Mouse (Mus musculus): ENCODE measurements around the gene Slc2a4.

DNA sequence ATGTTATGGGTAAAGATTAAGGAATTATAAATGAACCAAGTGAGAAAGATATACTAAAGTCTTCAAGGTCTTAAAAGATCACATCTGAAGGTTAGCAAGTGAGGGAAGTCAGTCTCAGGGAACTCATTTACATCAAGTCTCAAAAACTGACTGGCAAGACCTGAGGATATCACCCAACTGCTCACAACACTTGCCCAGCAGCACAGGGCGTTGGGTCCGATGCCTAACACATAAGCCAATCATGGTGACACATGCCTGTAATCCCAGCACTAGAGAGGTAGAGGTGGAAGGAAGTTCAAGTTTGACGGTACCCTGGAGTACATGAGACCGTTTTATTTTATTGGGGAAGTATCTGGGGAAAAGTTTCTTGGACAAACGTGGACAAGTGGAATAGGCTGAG lies 29.9 kb downstream of the Slc2a4 start:
- TF ChIP-seq CTCF (IDR thresholded peaks at IDR 0.05; ENCODE audit: low read depth, low read length) (no peak), POLR2A (IDR thresholded peaks at IDR 0.05; ENCODE audit: insufficient read depth, low read length) (no peak)
